Mouse (Mus musculus) gonadal fat pad, adult 2 months (tissue): ENCODE results near the gene Psmd13. TPM values are rescaled to one million over a fixed set of nuclear protein-coding genes. Genes with fewer than 3 reads are reported as not detected.

Experiments used
- DNase-seq: peaks from one replicate; pipeline ENCODE4 v3.0.0-alpha.2; 2012; ENCODE audit warnings: low read depth
- polyA plus RNA-seq: library from polyadenylated mRNA; depleted of rRNA; stranded (reverse); fragments of >200 nt; gene quantifications from 2 replicates; pipeline ENCODE4 v1.2.3, GENCODE M21; 2012; rRNA removed

The Psmd13 gene
- polyA plus RNA-seq, 1 experiment, result 81.3 TPM

DNA sequence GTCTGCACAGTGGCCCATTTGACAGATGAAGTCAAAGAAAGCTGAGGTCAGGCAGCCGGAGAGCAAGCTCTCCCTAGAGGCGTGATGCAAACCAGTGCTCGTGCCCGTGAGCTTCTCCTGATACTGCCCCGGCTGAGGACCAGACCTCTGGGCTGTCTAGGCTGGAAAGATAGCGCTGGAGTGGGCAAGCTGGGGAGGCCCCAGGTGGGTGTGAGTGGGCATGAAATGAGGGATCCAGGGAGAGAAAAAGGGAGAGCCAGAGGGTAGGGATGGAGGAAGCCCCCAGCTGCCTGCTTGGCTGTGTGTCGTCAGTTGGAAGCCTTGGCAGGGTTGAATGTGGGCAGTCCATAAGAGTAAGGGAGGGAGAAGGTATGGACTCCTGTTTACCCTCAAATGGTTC lies 62.5 kb downstream of the Psmd13 start:
- no peak for DNase-seq

DNA sequence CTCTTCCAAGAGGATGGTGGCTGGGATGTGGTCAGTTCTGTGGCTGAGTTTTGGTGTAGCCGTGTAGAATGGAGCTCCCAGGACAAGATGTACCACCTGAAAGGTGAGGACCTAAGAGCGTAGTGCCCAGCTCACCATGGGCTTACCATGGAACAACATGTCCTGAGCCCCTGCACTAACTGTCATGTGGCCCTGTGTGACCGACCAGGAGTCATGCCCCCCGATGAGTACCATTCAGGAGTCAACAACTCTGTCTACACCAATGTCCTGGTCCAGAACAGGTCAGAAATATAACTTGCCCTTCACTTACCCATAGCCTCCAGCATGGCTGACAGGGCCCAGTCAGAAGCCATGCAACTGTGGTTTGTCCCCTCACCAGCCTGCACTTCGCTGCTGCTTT lies 63.5 kb downstream of the Psmd13 start:
- DNase-seq, result no peak

DNA sequence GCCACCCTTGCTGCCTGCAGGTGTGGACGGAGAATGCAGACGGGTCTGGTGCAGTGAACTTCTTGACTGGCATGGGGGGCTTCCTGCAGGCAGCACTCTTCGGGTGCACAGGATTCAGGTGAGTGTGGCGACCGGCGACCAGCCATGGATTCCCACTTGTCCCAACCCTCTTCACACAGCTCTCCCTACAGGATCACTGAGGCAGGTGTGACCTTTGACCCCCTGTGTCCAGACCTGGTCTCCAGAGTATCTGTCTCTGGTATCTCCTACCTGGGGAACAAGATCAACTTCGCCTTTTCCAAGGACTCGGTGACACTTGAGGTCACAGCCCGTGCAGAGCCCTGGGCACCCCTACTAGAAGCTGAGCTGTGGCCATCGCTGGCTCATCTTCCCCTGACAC lies 64.5 kb downstream of the Psmd13 start:
- no peak for DNase-seq

DNA sequence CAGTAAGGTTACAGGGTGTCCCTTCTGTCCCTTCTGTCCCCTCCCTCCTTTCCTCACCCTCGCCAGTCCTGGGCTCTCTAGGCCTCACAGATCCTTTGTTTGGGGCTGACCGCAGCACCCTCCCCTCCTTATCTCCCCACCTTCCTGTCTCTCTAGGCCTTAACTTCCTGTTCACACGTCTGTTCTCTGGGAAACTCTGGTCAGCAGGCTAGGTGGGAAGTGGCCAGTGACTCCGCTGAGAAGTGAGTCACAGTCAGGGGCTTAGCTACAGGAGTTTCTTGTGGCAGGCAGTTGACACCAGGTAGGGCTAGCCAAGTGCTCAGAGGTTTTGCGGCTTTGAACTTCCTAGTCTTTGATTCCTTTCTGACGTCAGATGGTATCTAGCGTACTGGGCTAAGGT lies 65.2 kb downstream of the Psmd13 start:
- DNase-seq, result no peak

DNA sequence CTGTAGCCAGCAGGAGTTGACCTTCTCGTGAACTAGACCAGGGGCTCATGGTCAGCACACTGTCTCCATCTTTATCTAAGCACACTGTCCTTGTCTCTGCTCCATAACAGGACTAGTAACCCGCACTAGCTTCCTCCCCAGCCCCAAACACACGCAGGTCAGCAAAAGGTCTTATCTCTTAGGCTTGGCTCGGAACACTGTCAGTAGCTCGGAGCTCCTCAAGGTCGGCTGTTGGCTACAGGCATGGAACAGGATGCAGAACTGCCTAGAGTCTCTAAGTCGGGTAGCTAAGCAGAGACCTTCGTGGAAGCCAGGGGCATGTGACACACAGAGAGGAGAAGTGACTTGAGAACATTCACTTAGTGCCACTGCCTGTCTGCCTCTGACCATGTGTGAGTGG lies 66.4 kb downstream of the Psmd13 start:
- DNase-seq, result no peak

Other genes with a start within 250 kb of the Psmd13 start
- not detected in 2 replicates for gene Olfr53, start 235.5 kb upstream of the Psmd13 start, polyA plus RNA-seq
- gene Olfr539, start 222.0 kb upstream of the Psmd13 start, polyA plus RNA-seq, result not detected in 2 replicates
- not detected in 2 replicates for gene Olfr45, start 200.0 kb upstream of the Psmd13 start, polyA plus RNA-seq
- gene Olfr541, start 184.7 kb upstream of the Psmd13 start, polyA plus RNA-seq, result not detected in 2 replicates
- gene Cyp2e1, start 118.2 kb upstream of the Psmd13 start, polyA plus RNA-seq, result 82.4 and 284 TPM in 2 replicates
- gene Syce1, start 94.1 kb upstream of the Psmd13 start, polyA plus RNA-seq, result 0.68 and 1.2 TPM in 2 replicates
- 0.20 and 0.30 TPM in 2 replicates for gene Zfp941, start 59.8 kb upstream of the Psmd13 start, polyA plus RNA-seq
- 2.0 and 2.1 TPM in 2 replicates for gene Urah, start 47.0 kb upstream of the Psmd13 start, polyA plus RNA-seq
- gene Scgb1c1, start 36.4 kb upstream of the Psmd13 start, polyA plus RNA-seq, result 1.6 and 1.8 TPM in 2 replicates
- gene Odf3, start 34.2 kb upstream of the Psmd13 start, polyA plus RNA-seq, result 0.74 and 1.2 TPM in 2 replicates
- not detected in 2 replicates for gene Gm45785, start 25.6 kb upstream of the Psmd13 start, polyA plus RNA-seq
- 103 and 117 TPM in 2 replicates for gene Ric8a, start 25.0 kb upstream of the Psmd13 start, polyA plus RNA-seq
- 32.0 and 40.0 TPM in 2 replicates for gene Bet1l, start 24.4 kb upstream of the Psmd13 start, polyA plus RNA-seq
- gene Sirt3, start 341 bp downstream of the Psmd13 start, polyA plus RNA-seq, result 27.4 and 29.3 TPM in 2 replicates
- gene Cox8b, start 18.5 kb downstream of the Psmd13 start, polyA plus RNA-seq, result 12.1 and 40.0 TPM in 2 replicates
- gene Nlrp6, start 38.9 kb downstream of the Psmd13 start, polyA plus RNA-seq, result 1.2 and 2.3 TPM in 2 replicates
- 25.9 and 33.1 TPM in 2 replicates for gene Pgghg, start 59.4 kb downstream of the Psmd13 start, polyA plus RNA-seq
- gene Ifitm5, start 68.3 kb downstream of the Psmd13 start, polyA plus RNA-seq, result 0.84 and 1.7 TPM in 2 replicates
- 0.36 and 0.74 TPM in 2 replicates for gene Gm45717, start 74.0 kb downstream of the Psmd13 start, polyA plus RNA-seq
- gene Ifitm2, start 74.0 kb downstream of the Psmd13 start, polyA plus RNA-seq, result 841 and 986 TPM in 2 replicates
- gene Ifitm1, start 85.3 kb downstream of the Psmd13 start, polyA plus RNA-seq, result 73.9 and 89.5 TPM in 2 replicates
- 421 and 433 TPM in 2 replicates for gene Ifitm3, start 128.8 kb downstream of the Psmd13 start, polyA plus RNA-seq
- gene Ifitm6, start 136.0 kb downstream of the Psmd13 start, polyA plus RNA-seq, result 10.2 and 16.1 TPM in 2 replicates
- gene Gm17387, start 147.2 kb downstream of the Psmd13 start, polyA plus RNA-seq, result not detected in 2 replicates
- gene B4galnt4, start 179.1 kb downstream of the Psmd13 start, polyA plus RNA-seq, result 7.7 and 8.9 TPM in 2 replicates
- gene Pkp3, start 196.2 kb downstream of the Psmd13 start, polyA plus RNA-seq, result 21.5 and 23.5 TPM in 2 replicates
- gene Sigirr, start 218.6 kb downstream of the Psmd13 start, polyA plus RNA-seq, result 22.0 and 23.1 TPM in 2 replicates
- 4.1 TPM in 2 replicates for gene Ano9, start 235.8 kb downstream of the Psmd13 start, polyA plus RNA-seq
- gene Ptdss2, start 240.4 kb downstream of the Psmd13 start, polyA plus RNA-seq, result 42.3 and 42.8 TPM in 2 replicates